Mouse (Mus musculus) liver, adult 2 months (tissue): ENCODE measurements around the gene Spag5. TPM values are rescaled to one million over a fixed set of nuclear protein-coding genes. Genes with fewer than 3 reads are reported as not detected.

Experiments used
- DNase-seq: peaks from one replicate; pipeline ENCODE4 v3.0.0-alpha.2; 2011; ENCODE audit warnings: low read depth, low spot score; ENCODE audit errors: extremely low read depth
- H3K27ac ChIP-seq: fragments of 200-500 bp; replicated peaks from 2 replicates; pipeline ENCODE4 v1.5.1; 2012; ENCODE audit warnings: low read depth, mild to moderate bottlenecking, control low read depth, inconsistent platforms, low read length; ENCODE audit not compliant: insufficient read depth
- H3K27me3 ChIP-seq: fragments of 200-500 bp; 2 replicates; pipeline ENCODE4 v1.6.1; 2012; ENCODE audit warnings: mild to moderate bottlenecking, moderate library complexity, low read length, inconsistent platforms; ENCODE audit not compliant: control insufficient read depth, insufficient read depth
- H3K36me3 ChIP-seq: fragments of 200-500 bp; 2 replicates; pipeline ENCODE4 v1.6.1; 2012; ENCODE audit warnings: low read length, inconsistent platforms; ENCODE audit not compliant: control insufficient read depth, insufficient read depth
- H3K4me1 ChIP-seq: fragments of 200-500 bp; 2 replicates; pipeline ENCODE4 v1.6.1; 2011; ENCODE audit warnings: low read length; ENCODE audit not compliant: control insufficient read depth, insufficient read depth
- H3K4me3 ChIP-seq: fragments of 200-500 bp; 2 replicates; pipeline ENCODE4 v1.5.1; 2011; ENCODE audit warnings: low read depth, mild to moderate bottlenecking, control low read depth, low read length, moderate library complexity; ENCODE audit not compliant: insufficient read depth
- H3K79me2 ChIP-seq: fragments of 200-500 bp; 2 replicates; pipeline ENCODE4 v1.6.1; 2012; ENCODE audit warnings: inconsistent platforms, mild to moderate bottlenecking, low read length, moderate library complexity; ENCODE audit not compliant: control insufficient read depth, insufficient read depth
- H3K9ac ChIP-seq: fragments of 200-500 bp; 2 replicates; pipeline ENCODE4 v1.6.1; 2012; ENCODE audit warnings: low read depth, mild to moderate bottlenecking, control low read depth, inconsistent platforms, low read length
- CTCF ChIP-seq: fragments of 200-500 bp; IDR thresholded peaks from 2 replicates; pipeline ENCODE4 v1.5.1; 2011; ENCODE audit warnings: low read depth, low read length, control low read depth
- POLR2A ChIP-seq: fragments of 200-500 bp; IDR thresholded peaks from 2 replicates; pipeline ENCODE4 v1.6.1; 2011; ENCODE audit warnings: low read length, control low read depth; ENCODE audit not compliant: insufficient read depth; ENCODE audit errors: extremely low read depth
- WGBS: fragments of 180-500 bp; shearing (Covaris S2); methylation state at CpG from one replicate; pipeline ENCODE4 v1.1.7; 2018; 5-methylcytosine and 5-hydroxymethylcytosine counted together
- polyA plus RNA-seq: library from polyadenylated mRNA; depleted of rRNA; stranded (reverse); fragments of >200 nt; gene quantifications from 2 replicates; pipeline ENCODE4 v1.2.3, GENCODE M21; 2012
- total RNA-seq: library from RNA; depleted of rRNA; stranded (reverse); fragments of >200 nt; gene quantifications from 2 replicates; pipeline ENCODE4 v1.2.3, GENCODE M21; 2014

Spag5 gene
- total and polyA plus RNA-seq, 2 experiments: 0.15 to 0.83 TPM

DNA sequence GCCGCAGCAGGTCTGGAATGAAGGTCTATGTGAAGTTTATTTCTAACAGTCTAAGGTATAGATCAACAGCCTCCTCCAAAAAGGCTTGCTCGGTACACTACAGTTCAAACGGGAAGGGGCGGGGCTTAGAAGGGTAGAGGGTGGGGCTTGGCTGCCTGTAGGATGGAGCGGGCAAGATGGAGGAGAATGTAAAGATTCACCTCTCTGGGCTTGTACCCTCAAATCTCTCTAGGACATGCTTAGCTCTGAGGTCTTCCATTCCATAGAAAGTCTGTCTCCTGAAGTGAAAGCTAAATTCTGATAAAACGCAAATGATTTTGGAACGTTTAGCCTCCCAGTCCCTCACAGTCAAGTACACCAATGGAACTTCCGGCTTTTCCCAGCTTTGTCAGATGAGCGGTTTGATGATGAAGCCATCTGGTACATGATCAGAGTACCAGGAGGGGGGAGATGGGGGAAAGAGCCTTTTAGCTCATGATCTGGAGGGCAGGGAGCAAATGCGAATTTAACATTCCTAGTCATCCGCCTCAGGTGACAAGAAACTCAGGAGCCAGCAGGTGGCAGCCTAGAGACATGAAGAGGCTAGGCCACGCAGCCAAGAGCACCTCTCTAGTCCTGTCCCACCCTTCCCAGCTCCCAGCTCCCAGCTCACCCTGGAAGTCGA lies 58.9 kb downstream of the Spag5 start:
- no peak overlapping the region for H3K9ac ChIP-seq
- peak overlapping the region; percentile 4; the same call in 1 of the 2 replicates for H3K4me3 ChIP-seq
- TF ChIP-seq POLR2A: no peak
- TF ChIP-seq CTCF: peak; percentile 86
- H3K27me3 ChIP-seq: no peaks in the 10 kb centered on the region
- no peak overlapping the region for H3K27ac ChIP-seq
- WGBS: 13% methylated on average over 13 of the region's 13 CpGs
- no peaks in the 10 kb centered on the region for H3K79me2 ChIP-seq
- no peaks in the 10 kb centered on the region for H3K36me3 ChIP-seq
- DNase-seq: peak; percentile 56
- H3K4me1 ChIP-seq: no peaks in the 10 kb centered on the region

DNA sequence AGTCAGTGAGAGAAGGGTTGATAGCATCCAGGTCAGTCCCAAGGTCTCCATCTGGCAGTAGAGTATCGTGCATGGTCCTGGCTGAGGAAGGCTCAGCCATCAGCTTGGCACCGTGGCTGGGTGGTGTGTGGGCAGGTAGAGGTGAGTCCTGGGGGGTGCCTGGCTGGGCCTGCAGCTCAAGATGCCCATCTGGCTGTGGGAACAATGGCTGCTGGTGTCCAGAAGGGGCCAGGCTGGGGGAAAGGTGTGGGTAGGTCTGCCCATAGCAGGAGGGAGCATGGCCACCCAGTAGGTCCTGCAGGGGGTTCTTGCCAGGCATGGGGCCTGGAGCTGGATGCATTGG lies 59.4 kb downstream of the Spag5 start:
- H3K4me1 ChIP-seq: no peaks in the 10 kb centered on the region
- no peak overlapping the region for H3K4me3 ChIP-seq
- H3K79me2 ChIP-seq: no peaks in the 10 kb centered on the region
- H3K9ac ChIP-seq: no peak overlapping the region
- no peaks in the 10 kb centered on the region for H3K36me3 ChIP-seq
- H3K27me3 ChIP-seq: no peaks in the 10 kb centered on the region
- H3K27ac ChIP-seq: no peak overlapping the region
- WGBS: 71% methylated on average over 2 of the region's 2 CpGs
- TF ChIP-seq POLR2A: no peak
- TF ChIP-seq CTCF: no peak
- DNase-seq: no peak

DNA sequence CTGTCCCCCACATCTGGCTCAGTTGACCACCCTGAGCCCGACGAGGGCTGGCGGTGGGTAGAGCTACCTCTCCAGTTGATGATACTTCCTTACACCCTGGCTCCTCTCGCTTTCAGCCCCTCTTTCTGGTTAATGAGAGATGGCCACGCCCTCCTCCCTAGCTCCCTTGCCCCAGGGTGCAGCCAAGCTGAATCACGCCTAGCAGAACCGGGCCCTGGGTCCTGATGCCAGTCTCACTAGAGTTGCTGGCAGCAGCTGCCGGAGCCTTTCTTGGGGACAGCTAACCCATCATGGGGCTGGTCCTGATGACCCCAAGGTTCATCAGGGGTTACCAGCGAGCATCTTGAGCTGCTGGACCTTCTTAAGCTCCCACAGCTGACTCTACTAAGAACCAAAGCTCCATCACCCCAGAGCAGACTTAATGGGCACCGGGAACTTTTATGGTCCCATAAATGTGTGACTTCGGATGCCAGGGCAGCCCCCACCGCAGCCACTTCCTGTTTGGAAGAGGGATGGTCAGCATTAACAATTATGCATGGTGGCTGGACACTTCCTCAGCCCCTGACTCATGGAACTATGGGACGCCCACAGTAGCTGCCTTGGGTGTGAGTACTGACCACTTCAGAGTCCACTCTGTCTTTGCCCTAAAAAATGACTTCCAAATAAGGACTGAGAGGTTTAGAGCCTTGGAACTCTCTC lies 62.1 kb downstream of the Spag5 start:
- WGBS: 84% methylated on average over 13 of the region's 13 CpGs
- H3K27me3 ChIP-seq: no peaks in the 10 kb centered on the region
- no peaks in the 10 kb centered on the region for H3K36me3 ChIP-seq
- H3K4me3 ChIP-seq: no peak overlapping the region
- H3K9ac ChIP-seq: no peak overlapping the region
- TF ChIP-seq CTCF (no peak), POLR2A (no peak)
- no peaks in the 10 kb centered on the region for H3K79me2 ChIP-seq
- no peaks in the 10 kb centered on the region for H3K4me1 ChIP-seq
- DNase-seq: no peak
- no peak overlapping the region for H3K27ac ChIP-seq

DNA sequence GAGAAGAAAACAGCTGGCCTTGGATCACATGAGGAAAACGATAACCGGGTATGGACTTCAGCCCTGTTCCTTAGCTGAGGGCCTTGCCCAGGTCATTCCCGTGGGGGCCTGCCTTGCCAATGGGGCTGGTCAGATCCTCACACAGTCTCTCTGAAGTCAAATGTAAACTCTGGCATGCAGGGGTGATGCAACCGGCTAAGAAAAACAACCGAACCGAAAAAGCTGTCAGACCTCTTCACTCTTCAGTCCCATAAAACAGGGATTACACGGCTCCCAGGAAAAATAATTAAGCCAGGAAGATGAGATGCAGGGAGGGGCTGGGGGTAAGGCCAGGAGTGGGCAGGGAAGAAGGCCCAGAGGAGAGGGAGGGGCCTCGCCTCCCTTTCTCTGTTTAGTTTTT lies 62.8 kb downstream of the Spag5 start:
- DNase-seq: no peak
- Histone ChIP-seq H3K4me1 (no peaks in the 10 kb centered on the region), H3K36me3 (no peaks in the 10 kb centered on the region), H3K79me2 (no peaks in the 10 kb centered on the region), H3K9ac (no peak overlapping the region), H3K4me3 (no peak overlapping the region), H3K27ac (no peak overlapping the region), H3K27me3 (no peaks in the 10 kb centered on the region)
- WGBS: 26% methylated on average over 8 of the region's 8 CpGs
- TF ChIP-seq CTCF (no peak), POLR2A (no peak)

DNA sequence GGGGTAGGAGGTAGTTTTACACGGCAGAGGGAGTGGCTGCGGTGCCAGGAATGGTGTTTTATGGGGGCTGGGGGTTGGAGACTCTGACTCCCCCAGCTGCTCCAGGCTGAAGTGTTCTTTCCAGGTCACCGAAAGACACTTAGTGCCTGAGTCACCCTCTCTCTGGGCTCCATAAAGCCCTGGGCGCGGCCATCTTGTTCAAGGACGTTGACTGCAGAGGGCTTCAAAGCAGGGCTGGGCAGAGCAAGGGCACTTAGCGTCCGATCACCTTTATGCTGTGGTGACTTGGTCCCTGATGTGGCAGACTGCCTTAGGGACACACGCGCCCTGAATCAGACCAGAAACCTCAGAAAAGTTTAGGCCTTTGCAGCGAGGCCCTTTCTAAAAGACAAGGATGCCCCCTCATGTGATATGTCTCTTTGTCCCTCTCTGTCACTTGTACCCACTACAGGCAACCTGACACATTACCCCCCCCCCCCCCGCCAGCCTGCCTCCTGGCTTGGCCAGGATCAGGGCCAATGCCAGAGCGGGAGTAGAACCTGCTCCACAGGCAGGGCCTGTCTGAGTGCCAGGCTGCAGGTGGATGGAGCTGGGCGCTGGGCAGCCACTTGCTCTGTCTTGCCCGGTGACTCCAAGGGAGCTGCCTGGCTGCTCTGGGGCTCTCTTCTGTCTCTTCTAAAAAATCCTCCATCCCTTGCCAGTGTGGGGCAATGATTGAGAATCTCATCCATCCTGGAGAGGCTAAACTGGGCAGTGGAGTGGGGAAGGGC lies 66.3 kb downstream of the Spag5 start:
- 96% methylated on average over 15 of the region's 15 CpGs for WGBS
- H3K27ac ChIP-seq: no peak overlapping the region
- no peaks in the 10 kb centered on the region for H3K27me3 ChIP-seq
- TF ChIP-seq POLR2A (no peak), CTCF (no peak)
- no peak for DNase-seq
- H3K9ac ChIP-seq: no peak overlapping the region
- no peaks in the 10 kb centered on the region for H3K79me2 ChIP-seq
- no peak overlapping the region for H3K4me3 ChIP-seq
- H3K36me3 ChIP-seq: no peaks in the 10 kb centered on the region
- no peaks in the 10 kb centered on the region for H3K4me1 ChIP-seq
